In genomic region chr8:79028541-79029395, GRCm38 (mm10) we compare ENCODE assay signal across 8 mouse cellular contexts. TPM values are rescaled to one million over a fixed set of nuclear protein-coding genes. Genes with fewer than 3 reads are reported as not detected.
DNase-seq lines count a peak whose midpoint lies in the region; ATAC-seq lines count a peak whose summit lies in the region.

No protein-coding gene starts in this region.

- peak; percentile 44 for DNase-seq in ES-CJ7 (ENCODE audit: low read depth, low spot score)
- DNase-seq in brain, embryonic 18.5 days (ENCODE audit: low read depth, low spot score): peak; percentile 26
- DNase-seq in heart, postnatal 4 days: peak; percentile 70
- DNase-seq in layer of hippocampus, adult 9-11 months: peak; percentile 13
- DNase-seq in lung, postnatal 14 days: peak; percentile 54
- DNase-seq in right cerebral cortex, adult 18-20 months: peak; percentile 46
- peak; percentile 44 for DNase-seq in urinary bladder, postnatal 14 days (ENCODE audit: low spot score)

- no peak; the same call in none of the 2 replicates for ATAC-seq in forebrain, embryonic 15.5 days (replicated peaks)

- peak overlapping the region; percentile 59 for H3K4me2 ChIP-seq in forebrain, embryonic 15.5 days (replicated peaks)

- no peaks in the 10 kb centered on the region for H3K9me3 ChIP-seq in forebrain, embryonic 15.5 days

- H3K27ac ChIP-seq in forebrain, embryonic 15.5 days (replicated peaks): peak overlapping the region; percentile 96

- peak overlapping the region; percentile 93 for H3K9ac ChIP-seq in forebrain, embryonic 15.5 days (replicated peaks)

- under 1% methylated on average over 49 of the region's 56 CpGs for WGBS in forebrain, embryonic 15.5 days

- peaks cover 34% of the 10 kb centered on the region for H3K4me1 ChIP-seq in forebrain, embryonic 15.5 days

- H3K27me3 ChIP-seq in forebrain, embryonic 15.5 days: no peaks in the 10 kb centered on the region

- H3K36me3 ChIP-seq in forebrain, embryonic 15.5 days: no peaks in the 10 kb centered on the region

- H3K4me3 ChIP-seq in forebrain, embryonic 15.5 days: peak overlapping the region; percentile 95

RNA-seq across cellular contexts. Expression of gene Zfp827, which starts 0.5 kb away (rescaled TPM):
- polyA plus RNA-seq in forebrain, embryonic 15.5 days (2015; fragmentation: Nextera tagmentation; extraction: Ambion mirVana): 10.9 and 11.5 TPM in 2 replicates
- total RNA-seq in heart, postnatal 4 days (2021): 10 to 100 TPM; 27.6 to 28.2 TPM

Comparison
In these comparisons a context has a peak if more than half of its experiments do, and no peak if none do; other contexts are left out.
1. DNase-seq: peak in every context shown above with its lines; median percentile 70 in heart, postnatal 4 days; 54 in lung, postnatal 14 days; 46 in right cerebral cortex, adult 18-20 months; 44 in ES-CJ7; 44 in urinary bladder, postnatal 14 days; 26 in brain, embryonic 18.5 days; 13 in layer of hippocampus, adult 9-11 months.